Mouse (Mus musculus): Measurements from ENCODE around the gene Ranbp10.

DNA sequence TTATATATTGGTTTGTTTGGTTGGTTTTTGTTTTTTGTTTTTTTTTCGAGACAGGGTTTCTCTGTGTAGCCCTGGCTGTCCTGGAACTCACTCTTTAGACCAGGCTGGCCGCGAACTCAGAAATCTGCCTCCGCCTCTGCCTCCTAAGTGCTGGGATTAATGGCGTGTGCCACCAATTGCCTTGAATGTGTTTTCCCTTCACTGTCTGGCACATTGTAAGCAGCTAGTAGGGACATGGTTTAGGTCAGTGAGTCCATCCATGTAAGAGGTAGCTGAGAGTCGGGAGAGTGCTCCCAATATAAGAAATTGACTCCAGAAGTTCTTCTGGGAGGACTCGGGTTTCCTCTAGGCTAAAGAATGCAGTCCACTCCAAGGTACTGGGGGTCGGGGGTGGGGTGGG, 27.2 kb upstream of the Ranbp10 start:
- TF ChIP-seq CTCF (IDR thresholded peaks at IDR 0.05; ENCODE audit: extremely low read depth, insufficient read depth, low read length) (no peak), POLR2A (IDR thresholded peaks at IDR 0.05; ENCODE audit: extremely low read depth, insufficient read depth, low read length) (no peak)
